Mouse (Mus musculus) urinary bladder, postnatal 4 days (tissue): Measurements from ENCODE around the gene Birc5.
A peak's percentile ranks its signal among the peaks of the same experiment; 100 is the strongest.

Experiments
- DNase-seq, 2 experiments: peaks; one replicate each; pipeline ENCODE4 v3.0.0; 2021 to 2022; ENCODE audit warnings: low spot score in 2 of 2

Birc5 gene

DNA sequence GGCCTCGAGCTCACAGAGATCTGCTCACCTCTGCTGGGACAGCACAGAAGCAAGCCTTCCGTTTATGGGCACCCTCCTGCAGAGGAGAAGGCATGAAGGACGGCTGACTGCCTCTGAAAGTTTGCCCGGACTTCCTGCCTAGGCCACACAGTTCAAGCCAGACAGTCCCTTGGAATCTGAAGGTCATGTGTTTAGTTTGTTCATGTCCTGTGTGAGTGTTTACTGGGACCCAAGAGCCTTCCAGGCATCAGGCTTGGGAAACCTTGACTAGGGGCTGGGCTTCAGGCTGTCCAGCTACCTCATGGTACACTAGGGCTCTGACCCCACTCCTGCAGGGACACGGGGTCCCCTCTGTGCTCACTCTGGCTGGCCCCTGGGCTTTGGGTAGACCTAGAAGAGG lies 36.9 kb downstream of the Birc5 start:
- DNase-seq: no peak

DNA sequence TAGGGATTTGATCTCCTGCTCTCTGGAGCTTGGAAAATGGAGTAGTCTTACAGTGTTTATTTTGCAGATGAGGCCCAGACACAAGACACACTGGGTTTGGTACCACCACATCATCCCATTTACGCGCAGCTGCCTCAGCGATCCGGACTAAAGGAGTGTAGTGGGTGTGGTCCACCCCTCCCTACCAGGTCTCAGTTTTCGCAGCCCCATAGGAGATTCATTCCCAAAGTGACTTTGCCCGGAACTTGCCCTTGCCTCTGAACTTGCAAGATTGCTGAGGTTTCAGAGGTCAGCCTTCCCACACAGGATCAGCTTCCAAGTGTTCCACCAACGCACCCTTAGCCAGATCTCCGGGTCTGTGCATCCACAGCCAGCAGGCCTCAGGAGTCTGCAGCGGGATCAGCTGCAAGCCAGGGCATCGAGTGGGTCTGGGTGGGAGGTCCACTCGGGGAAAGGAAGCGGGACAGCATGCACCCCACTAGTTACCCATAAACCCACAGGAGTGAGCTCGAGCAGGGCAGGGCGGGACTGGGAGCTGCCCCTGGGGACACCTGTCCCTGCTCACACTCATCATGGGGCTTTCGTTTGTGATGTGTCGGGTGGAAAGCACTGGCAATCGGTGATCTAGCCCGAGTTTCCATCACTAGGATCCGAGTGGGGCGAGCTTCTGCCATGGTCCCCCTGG lies 39.3 kb downstream of the Birc5 start:
- no peak for DNase-seq

DNA sequence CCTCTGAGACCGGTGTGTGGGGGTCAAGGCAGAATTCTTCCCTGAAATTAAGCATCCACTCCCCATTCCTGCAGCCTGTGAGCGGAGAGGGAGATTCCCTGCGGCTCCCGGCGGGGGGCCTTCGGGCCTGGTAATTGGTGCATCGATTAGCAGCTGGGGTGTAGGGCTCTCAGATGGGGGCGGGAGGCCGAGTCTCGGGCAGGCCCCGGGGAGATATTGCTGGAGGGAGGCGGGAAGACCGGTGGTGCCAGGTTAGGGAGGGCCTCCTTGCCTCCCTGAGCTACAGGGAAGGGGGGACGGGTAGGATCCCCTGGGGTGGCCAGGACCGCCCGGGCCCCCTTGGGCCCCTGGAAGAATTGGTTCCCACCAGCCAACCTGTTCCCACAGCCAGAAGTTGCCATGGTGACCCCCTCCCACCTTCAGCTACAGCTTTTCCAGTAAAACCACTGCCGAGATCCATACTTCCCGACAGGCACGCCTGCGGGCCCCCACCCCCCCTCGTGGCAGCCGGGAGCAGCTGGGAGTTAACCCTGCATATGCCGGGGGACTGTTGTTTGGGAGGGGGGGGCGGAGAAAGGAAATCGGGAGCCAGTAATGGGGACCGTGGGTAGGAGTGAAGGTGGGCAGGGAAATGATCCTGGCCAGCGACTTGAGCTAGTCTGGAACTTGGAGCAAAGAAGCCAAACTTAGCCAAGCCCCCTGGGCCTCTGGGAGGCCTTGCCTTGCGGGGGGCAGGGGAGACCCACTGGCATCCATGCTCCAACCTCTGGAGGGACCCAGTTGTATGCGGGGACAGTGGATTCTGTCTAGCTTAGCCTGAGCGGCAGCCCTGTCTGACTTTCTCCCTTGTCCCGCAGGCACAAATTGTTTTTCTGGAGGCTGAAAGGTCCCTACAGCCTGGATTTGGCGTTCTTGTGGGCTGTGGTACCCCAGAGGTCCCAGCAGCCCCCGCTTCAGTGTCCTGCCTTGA lies 40.1 kb downstream of the Birc5 start:
- peak in 1 of 2 experiments; percentile 56 for DNase-seq

DNA sequence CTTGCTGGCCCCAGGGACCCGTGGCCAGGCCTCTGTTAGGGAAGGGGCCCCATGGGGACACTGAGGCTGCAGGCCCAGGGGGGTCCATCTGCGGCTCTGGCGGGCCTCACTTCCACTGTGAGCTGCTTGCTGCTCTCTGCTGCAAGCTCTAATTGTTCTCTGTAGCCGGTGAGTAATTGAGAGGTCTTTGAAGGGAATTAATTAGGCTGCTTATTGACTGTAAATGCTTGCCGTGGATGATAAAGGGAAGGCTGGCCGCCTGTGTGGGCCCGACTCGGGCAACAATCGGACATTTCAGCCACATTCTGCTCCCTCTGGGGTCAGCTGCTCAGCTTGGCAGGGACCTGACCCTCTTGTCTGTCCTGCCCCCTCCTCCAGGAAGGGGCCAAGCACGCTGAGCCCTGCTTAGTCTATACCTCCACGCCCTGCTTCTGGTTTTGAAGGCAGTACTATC lies 40.9 kb downstream of the Birc5 start:
- DNase-seq: no peak

DNA sequence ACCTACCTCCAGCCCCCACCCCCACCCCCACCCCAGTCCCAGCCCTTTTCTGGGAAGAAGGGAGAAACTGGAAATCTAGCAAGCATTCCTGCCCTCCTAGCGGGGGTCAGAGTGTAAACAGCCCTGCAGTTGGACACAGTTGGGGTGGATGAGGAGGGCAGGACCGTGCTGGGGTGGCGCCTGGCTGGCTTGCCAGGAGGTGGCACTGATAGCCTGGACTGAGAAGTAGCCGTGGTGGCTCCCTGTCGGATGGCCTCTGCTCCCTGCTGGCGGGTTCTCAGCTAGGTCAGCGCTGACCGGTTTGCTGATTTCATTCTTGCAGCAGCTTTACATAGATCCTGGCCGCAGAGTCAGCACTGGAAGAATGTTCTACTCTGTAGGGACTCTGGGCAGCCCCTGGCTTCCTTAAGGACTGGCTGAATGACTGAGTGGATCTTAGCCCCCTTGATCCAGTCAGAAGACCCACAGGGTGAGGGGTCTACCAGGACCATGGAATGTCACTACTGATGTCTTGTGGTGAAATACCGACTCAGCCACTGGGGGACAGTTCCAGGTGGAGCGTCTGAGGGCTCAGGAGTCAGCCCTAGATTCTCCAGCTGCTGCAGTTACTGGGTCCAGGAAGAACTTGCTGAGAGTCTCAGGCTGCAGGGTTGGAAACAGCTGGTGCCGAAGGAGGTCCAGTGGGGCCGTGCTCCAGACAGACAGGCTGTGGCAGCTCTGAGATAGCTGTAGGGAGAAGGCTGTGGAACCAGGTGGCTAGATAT lies 41.6 kb downstream of the Birc5 start:
- DNase-seq: no peak

DNA sequence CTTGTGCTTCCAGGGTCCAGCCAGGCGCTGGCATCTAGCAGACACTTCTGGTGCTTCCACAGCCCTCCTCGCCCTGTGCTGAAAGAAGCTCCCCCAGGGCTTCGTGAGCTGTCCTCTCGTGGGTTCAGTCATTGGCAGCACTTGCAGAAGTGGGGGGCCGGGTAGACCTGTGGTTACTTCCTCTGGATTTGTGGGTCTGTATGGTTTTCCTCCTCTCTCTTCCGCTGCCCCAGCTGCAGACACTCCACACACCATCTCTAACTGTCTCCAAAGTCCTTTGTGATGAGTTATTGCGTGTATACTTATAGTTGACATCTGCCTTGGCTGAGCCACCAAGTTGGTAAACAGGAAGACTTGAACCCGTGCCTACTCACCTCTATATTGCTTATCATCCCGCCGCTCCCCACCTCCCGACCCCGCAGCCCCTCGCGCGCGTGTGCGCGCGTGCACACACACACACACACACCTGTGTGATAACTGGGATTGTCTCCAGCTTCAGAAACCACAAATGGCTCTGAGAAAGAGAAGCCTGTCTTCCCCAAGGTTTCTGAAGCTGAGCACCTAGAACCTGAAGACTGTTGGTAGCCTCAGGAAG lies 42.6 kb downstream of the Birc5 start:
- DNase-seq: no peak

DNA sequence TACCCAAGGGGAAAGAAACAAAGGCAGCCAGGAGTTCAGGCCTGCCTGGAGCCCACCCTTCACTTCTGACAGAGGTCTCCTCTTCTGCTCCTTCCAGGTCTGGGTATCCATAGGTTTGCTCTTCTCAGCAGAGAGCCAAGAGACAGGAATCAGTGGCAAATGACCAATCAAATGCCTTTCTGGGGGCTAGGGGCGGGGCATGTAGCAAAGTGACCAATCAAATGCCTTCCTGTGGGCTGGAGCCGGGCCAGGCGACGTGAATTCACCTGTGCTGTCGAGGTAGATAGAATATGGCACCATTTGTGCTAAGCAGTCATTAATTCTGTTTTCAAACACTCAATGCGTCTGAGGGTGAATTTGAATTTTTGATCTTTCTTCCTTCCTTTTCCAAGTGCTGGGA lies 43.1 kb downstream of the Birc5 start:
- no peak for DNase-seq

DNA sequence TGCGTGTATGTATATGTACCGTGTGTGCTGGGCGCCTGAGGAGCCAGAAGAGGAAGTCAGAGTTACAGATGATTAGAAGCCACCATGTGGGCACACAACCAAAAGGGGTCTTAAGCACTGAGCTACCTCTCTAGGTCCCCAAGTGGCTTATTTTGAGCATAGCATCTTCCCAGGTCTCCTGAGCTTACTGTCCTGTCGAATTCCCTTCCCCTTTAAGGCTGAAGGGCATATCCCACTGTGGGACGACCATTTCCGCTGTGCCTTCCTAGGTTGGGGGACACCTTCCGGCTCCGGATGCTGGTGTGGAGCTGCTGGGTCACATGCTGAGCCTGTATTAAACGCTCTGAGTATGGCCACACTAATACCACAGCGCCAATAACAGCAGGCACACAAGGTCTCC lies 45.6 kb downstream of the Birc5 start:
- no peak for DNase-seq

DNA sequence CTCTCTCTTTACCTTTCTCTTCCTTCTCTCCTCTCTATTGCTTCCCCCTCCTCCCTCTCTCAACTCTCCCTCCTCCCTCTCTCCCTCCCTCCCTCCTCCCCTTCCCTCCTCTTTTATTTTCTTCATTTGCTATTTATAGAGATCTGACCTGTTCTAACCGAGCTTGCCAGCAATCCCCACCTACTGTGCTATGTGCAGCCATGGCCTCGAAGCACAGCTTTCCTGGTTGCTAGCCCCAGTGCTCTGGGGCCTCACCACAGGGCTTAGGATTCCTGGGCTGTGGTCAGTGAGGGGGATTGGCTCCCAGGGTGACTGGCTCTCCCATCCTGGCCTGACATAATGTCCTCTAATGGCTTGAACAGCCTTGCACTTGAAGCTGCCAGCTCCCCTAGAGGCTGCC lies 47.5 kb downstream of the Birc5 start:
- no peak for DNase-seq

DNA sequence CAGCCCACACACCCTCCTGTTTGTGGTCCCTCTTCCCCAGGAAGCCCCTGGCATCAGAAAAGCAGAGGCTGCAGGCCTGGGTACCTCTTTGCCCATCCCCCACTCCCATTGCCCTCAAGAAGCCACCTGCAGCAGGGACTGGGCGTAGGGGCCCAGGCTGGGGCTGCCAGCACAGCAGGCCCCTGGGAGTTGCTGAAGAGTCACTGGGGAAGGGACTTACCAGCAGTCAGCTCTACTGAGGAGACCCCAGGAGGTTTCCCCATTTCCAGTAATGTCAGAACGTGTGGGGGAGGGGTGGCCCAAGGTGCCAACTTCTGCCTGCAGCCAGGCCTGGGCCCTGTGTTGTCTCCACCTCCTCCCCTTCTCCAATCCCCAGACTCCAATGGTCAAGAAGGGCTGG lies 53.2 kb downstream of the Birc5 start:
- no peak for DNase-seq

DNA sequence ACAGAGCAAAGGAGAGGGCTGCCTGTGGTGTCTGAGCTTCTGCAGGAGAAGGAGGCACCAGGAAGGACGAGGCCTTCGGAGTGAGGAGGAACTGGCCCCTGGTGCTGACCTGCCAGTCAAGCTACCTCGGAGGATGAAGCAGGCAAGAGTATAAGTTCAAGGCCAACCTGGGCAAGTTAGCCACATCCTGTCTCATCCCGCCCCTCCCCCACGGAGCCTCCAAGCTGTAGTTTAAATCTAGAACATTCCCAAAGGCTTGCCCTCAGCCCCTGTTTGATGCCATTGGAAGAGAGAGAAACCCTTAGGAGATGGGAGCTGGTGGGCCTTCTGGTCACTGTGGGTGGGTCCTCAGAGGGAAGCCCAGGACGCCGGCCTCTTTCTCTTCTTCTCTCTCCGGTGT lies 55.4 kb downstream of the Birc5 start:
- no peak for DNase-seq
